Comparison of ENCODE assay signal across 8 mouse cellular contexts in genomic region chr19:36926553-36927236, GRCm38 (mm10). TPM values are rescaled to one million over a fixed set of nuclear protein-coding genes. Genes with fewer than 3 reads are reported as not detected.
DNase-seq lines count a peak whose midpoint lies in the region; ATAC-seq and TF ChIP-seq lines count a peak whose summit lies in the region.

No protein-coding gene starts in this region.

- peaks cover 9% of the 10 kb centered on the region for H3K4me1 ChIP-seq in heart, embryonic 11.5 days (ENCODE audit: control insufficient read depth, insufficient read depth, low read length)
- H3K4me1 ChIP-seq in CH12.LX (ENCODE audit: control insufficient read depth in 1 of 2, insufficient read depth in 2 of 2) = peaks cover 3 to 20% of the 10 kb centered on the region in 2 experiments; a peak in 3 of 4 replicates
- H3K4me1 ChIP-seq in liver, adult 2 months (ENCODE audit: control insufficient read depth, insufficient read depth, low read length) = peaks cover 5% of the 10 kb centered on the region; the same call in 1 of the 2 replicates

- H3K9ac ChIP-seq in heart, embryonic 11.5 days (ENCODE audit: low read depth, low read length) = peak overlapping the region; percentile 94
- peak overlapping the region; percentile 85 for H3K9ac ChIP-seq in CH12.LX (ENCODE audit: insufficient read depth, low read depth)
- peak overlapping the region; percentile 99 for H3K9ac ChIP-seq in liver, adult 2 months (ENCODE audit: low read depth, low read length)

- peaks cover 55% of the 10 kb centered on the region for H3K79me2 ChIP-seq in CH12.LX (replicated peaks; ENCODE audit: control insufficient read depth, extremely low read depth, insufficient read depth, poor library complexity, severe bottlenecking)
- peaks cover 13% of the 10 kb centered on the region; the same call in 1 of the 2 replicates for H3K79me2 ChIP-seq in liver, adult 2 months (ENCODE audit: control insufficient read depth, insufficient read depth, low read length)

- peak overlapping the region; percentile 78 for H3K4me3 ChIP-seq in heart, embryonic 11.5 days (ENCODE audit: low read depth, low read length)
- H3K4me3 ChIP-seq in CH12.LX (replicated peaks in 1 of 3; ENCODE audit: low read depth in 2 of 3, low read length in 2 of 3, poor library complexity in 1 of 3) = peak overlapping the region; percentile 84 to 95 (median 90)
- peak overlapping the region; percentile 97 for H3K4me3 ChIP-seq in liver, adult 2 months (ENCODE audit: insufficient read depth, low read depth, low read length)

- H3K27ac ChIP-seq in heart, embryonic 11.5 days (ENCODE audit: low read depth, low read length) = peak overlapping the region; percentile 94
- H3K27ac ChIP-seq in CH12.LX (ENCODE audit: insufficient read depth, low read depth) = peak overlapping the region; percentile 82
- H3K27ac ChIP-seq in liver, adult 2 months (replicated peaks; ENCODE audit: insufficient read depth, low read depth, low read length) = peak overlapping the region; percentile 94

- no peak for TF ChIP-seq RAD21 in CH12.LX (IDR thresholded peaks at IDR 0.05; ENCODE audit: low read depth, low read length)

- dilution Hi-C loops in CH12.LX (cut with MboI; ENCODE audit: extremely low pct_ligation_motif_present, extremely low pct_unique_long_range_greater_than_20kb, low sequenced_read_pairs) = no loop called here

- DNase-seq in heart, postnatal 4 days = no peak
- DNase-seq in CH12.LX (ENCODE audit: extremely low read depth) = peak; percentile 24
- no peak for DNase-seq in liver, adult 2 months (ENCODE audit: extremely low read depth, low read depth, low spot score)
- DNase-seq in spleen, postnatal 10 days (ENCODE audit: low spot score in 2 of 2) = no peak
- no peak for DNase-seq in adrenal gland, adult (ENCODE audit: inconsistent age in 2 of 2, low spot score in 1 of 2)
- DNase-seq in cerebellum, adult 9-10 months = no peak

- H3K27me3 ChIP-seq in heart, embryonic 11.5 days (ENCODE audit: control insufficient read depth, insufficient read depth, low read length) = no peaks in the 10 kb centered on the region
- no peaks in the 10 kb centered on the region for H3K27me3 ChIP-seq in CH12.LX (replicated peaks)
- H3K27me3 ChIP-seq in liver, adult 2 months (ENCODE audit: control insufficient read depth, insufficient read depth, low read length) = no peaks in the 10 kb centered on the region

- H3K36me3 ChIP-seq in heart, embryonic 11.5 days (ENCODE audit: control insufficient read depth, insufficient read depth, low read length) = no peaks in the 10 kb centered on the region
- H3K36me3 ChIP-seq in CH12.LX (replicated peaks in 1 of 2; ENCODE audit: control insufficient read depth in 1 of 2, insufficient read depth in 1 of 2, low read length in 1 of 2) = peaks cover 0 to 5% of the 10 kb centered on the region in 2 experiments
- H3K36me3 ChIP-seq in liver, adult 2 months (ENCODE audit: control insufficient read depth, insufficient read depth, low read length) = no peaks in the 10 kb centered on the region; the same call in 1 of the 2 replicates

- no peak for ATAC-seq in heart, embryonic 11.5 days (replicated peaks; ENCODE audit: insufficient number of reproducible peaks, low FRiP score, low TSS enrichment)
- ATAC-seq in erythroid progenitor cell, adult 5-6 weeks (replicated peaks; ENCODE audit: low FRiP score, poor library complexity, severe bottlenecking) = peak; percentile 44

- TF ChIP-seq EP300 in CH12.LX (IDR thresholded peaks at IDR 0.05; ENCODE audit: low read length) = no peak

- no peak for TF ChIP-seq CTCF in CH12.LX (conservative IDR thresholded peaks at IDR 0.05 in 1 of 2, IDR thresholded peaks at IDR 0.05 in 1 of 2; ENCODE audit: low read depth in 2 of 2, low read length in 2 of 2)
- no peak for TF ChIP-seq CTCF in liver, adult 2 months (IDR thresholded peaks at IDR 0.05; ENCODE audit: low read depth, low read length)

- in situ Hi-C loops in CH12.LX (cut with MboI; ENCODE audit: low pct_ligation_motif_present, low pct_unique_long_range_greater_than_20kb, low sequenced_read_pairs) = no loop called here

- 1% methylated on average over 26 of the region's 26 CpGs for WGBS in heart, embryonic 11.5 days (ENCODE audit: insufficient replicate concordance)
- under 1% methylated on average over 26 of the region's 26 CpGs for WGBS in liver, adult 2 months

- TF ChIP-seq POLR2A in CH12.LX (IDR thresholded peaks at IDR 0.05; ENCODE audit: low read depth, low read length) = no peak
- no peak for TF ChIP-seq POLR2A in liver, adult 2 months (IDR thresholded peaks at IDR 0.05; ENCODE audit: extremely low read depth, insufficient read depth, low read length)

- peak overlapping the region; percentile 84 for H3K4me2 ChIP-seq in heart, embryonic 11.5 days
- H3K4me2 ChIP-seq in CH12.LX (ENCODE audit: insufficient read depth, low read depth, poor library complexity, severe bottlenecking) = peak overlapping the region; percentile 80

- no peaks in the 10 kb centered on the region for H3K9me3 ChIP-seq in heart, embryonic 11.5 days (replicated peaks; ENCODE audit: control insufficient read depth, low read length)
- H3K9me3 ChIP-seq in CH12.LX (replicated peaks; ENCODE audit: low read length) = no peaks in the 10 kb centered on the region

TF ChIP-seq in CH12.LX, 34 proteins besides CTCF, POLR2A, EP300 and RAD21:
- TF ChIP-seq CHD1 (IDR thresholded peaks at IDR 0.05; ENCODE audit: low read depth, low read length) (peak; percentile 64), MYC (IDR thresholded peaks at IDR 0.05; ENCODE audit: low read depth, low read length) (no peak; the same call in 1 of the 2 replicates), UBTF (IDR thresholded peaks at IDR 0.05; ENCODE audit: low read depth, low read length) (peak; percentile 79), JUND (conservative IDR thresholded peaks at IDR 0.05; ENCODE audit: low read depth, low read length) (no peak), ZNF384 (IDR thresholded peaks at IDR 0.05; ENCODE audit: low read depth, low read length) (peak; percentile 74), ZMIZ1 (IDR thresholded peaks at IDR 0.05; ENCODE audit: low read depth, low read length) (no peak), MAZ (IDR thresholded peaks at IDR 0.05; ENCODE audit: low read depth, low read length) (no peak), NELFE (IDR thresholded peaks at IDR 0.05; ENCODE audit: low read depth, low read length) (no peak), MAFK (IDR thresholded peaks at IDR 0.05; ENCODE audit: insufficient replicate concordance, low read length) (0 out of 2 replicates have a peak, but pooled peaks have one; percentile 12), MEF2A (IDR thresholded peaks at IDR 0.05; ENCODE audit: borderline replicate concordance, low read depth, low read length) (no peak), MAX (IDR thresholded peaks at IDR 0.05; ENCODE audit: low read length) (peak; percentile 45; the same call in 1 of the 2 replicates), SIN3A (IDR thresholded peaks at IDR 0.05; ENCODE audit: low read length) (peak; percentile 61), BHLHE40 (IDR thresholded peaks at IDR 0.05; ENCODE audit: low read depth, low read length) (0 out of 2 replicates have a peak, but pooled peaks have one; percentile 19), IRF4 (IDR thresholded peaks at IDR 0.05; ENCODE audit: low read depth, low read length) (0 out of 2 replicates have a peak, but pooled peaks have one; percentile 14)

RNA-seq across cellular contexts. Expression of gene Btaf1, which starts 0.8 kb away (rescaled TPM):
- polyA plus RNA-seq in heart, embryonic 11.5 days (2014; fragmentation: Nextera tagmentation; extraction: Ambion mirVana) = 12.8 and 13.7 TPM in 2 replicates
- total RNA-seq in heart, postnatal 4 days (2021) = 10 to 100 TPM; 16.3 TPM
- total RNA-seq in CH12.LX (2012; rRNA removed) (38.3 and 42.8 TPM in 2 replicates), CH12.LX (2014; rRNA removed) (43.2 and 52.7 TPM in 2 replicates)
- 29.4 and 31.9 TPM in 2 replicates for polyA plus RNA-seq in CH12.LX (2012; ENCODE audit: insufficient read length, low read depth)
- total RNA-seq in erythroid progenitor cell, adult 5-6 weeks (2015; ENCODE audit: low replicate concordance) = 90.5 and 95.2 TPM in 2 replicates
- total RNA-seq in erythroid progenitor cell, adult 5-6 weeks (2017; ENCODE audit: low replicate concordance) = 178 and 227 TPM in 2 replicates
- 14.7 and 15.5 TPM in 2 replicates for total RNA-seq in liver, adult 2 months (2014; rRNA removed)
- polyA plus RNA-seq in liver, adult 2 months (2012; rRNA removed) = 2.5 and 2.6 TPM in 2 replicates

RNA-seq across cellular contexts. Expression of gene Fgfbp3, which starts 7.3 kb away (rescaled TPM):
- 3.7 and 4.0 TPM in 2 replicates for polyA plus RNA-seq in heart, embryonic 11.5 days (2014; fragmentation: Nextera tagmentation; extraction: Ambion mirVana)
- 1 to 10 TPM; 2.8 to 3.3 TPM for total RNA-seq in heart, postnatal 4 days (2021)
- total RNA-seq in CH12.LX (2012; rRNA removed) = 1.4 and 1.6 TPM in 2 replicates
- 0.64 and 1.3 TPM in 2 replicates for total RNA-seq in CH12.LX (2014; rRNA removed)
- 1.8 and 2.1 TPM in 2 replicates for polyA plus RNA-seq in CH12.LX (2012; ENCODE audit: insufficient read length, low read depth)
- total RNA-seq in erythroid progenitor cell, adult 5-6 weeks (2015; ENCODE audit: low replicate concordance) = not detected in 2 replicates
- 1.6 and 6.5 TPM in 2 replicates for total RNA-seq in erythroid progenitor cell, adult 5-6 weeks (2017; ENCODE audit: low replicate concordance)
- 0.09 and 0.34 TPM in 2 replicates for total RNA-seq in liver, adult 2 months (2014; rRNA removed)
- 0.56 and 0.91 TPM in 2 replicates for polyA plus RNA-seq in liver, adult 2 months (2012; rRNA removed)
